Mouse (Mus musculus) kidney, postnatal 10 days (tissue): ENCODE measurements at regions not wholly inside any gene's neighbourhood (a gene's known extent, or its start where the extent isn't known, plus 50 kb on each side); places are given as distances from the start of the nearest gene placed in this dataset.

Experiments used
- DNase-seq: peaks from one replicate; pipeline ENCODE4 v3.0.0; 2021; ENCODE audit warnings: mixed read lengths

DNA sequence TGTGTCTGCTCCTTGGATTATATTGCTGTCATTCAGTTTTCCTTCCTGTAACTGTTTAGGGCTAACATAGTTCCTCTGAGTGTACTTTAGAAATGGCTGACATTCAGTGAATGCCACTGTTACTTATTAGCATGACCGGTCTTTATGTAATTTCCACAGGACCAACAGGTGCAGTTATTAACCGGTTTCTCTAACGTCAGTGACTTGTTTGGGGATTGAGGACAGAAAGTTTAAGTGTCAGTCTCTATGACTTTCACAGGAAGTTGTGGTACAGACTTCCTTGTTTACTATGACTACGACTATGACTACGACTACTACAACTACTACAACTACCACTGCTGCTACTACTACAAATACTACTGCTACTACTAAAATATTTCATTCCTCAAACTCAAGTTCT, 170.4 kb upstream of the Ptger4 start:
- no peak for DNase-seq

DNA sequence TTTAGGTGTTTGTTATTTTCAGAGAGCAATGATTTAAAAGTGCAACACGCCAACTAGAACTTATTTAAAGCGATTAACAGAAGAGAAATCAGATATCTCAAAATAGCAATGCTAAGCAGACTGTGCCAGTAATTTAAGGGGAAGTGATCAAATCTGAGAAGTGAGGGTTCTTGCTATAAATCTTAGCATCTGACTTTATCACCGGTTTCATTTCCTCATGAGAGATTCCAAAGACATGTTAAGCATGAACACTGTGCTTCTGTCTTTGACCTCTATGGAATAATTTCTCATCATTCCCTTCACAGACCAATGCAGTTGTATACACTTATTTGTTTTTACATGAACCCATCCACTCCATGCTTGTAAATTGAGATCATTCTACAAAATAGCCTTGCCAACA, 172.0 kb upstream of the Ptger4 start:
- no peak for DNase-seq

DNA sequence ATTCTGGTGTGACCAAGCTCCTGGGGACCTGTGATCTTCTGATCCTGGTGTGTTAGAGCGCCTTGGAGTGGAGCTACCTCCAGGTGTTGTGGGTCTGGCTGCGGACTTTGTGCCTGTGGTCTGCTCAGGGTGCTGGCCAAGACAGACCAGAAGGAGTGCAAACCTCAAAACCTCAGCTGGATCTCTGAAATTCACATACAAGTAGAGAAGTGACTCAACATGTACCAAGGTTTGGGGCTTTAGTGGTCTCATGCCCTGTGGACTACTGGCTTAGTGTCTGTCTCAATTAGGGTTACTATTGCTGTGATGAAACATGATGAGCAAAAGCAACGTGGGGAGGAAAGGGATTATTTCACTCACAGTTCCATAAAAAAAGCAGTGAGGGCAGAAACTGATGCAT, 182.7 kb upstream of the Ptger4 start:
- no peak for DNase-seq

DNA sequence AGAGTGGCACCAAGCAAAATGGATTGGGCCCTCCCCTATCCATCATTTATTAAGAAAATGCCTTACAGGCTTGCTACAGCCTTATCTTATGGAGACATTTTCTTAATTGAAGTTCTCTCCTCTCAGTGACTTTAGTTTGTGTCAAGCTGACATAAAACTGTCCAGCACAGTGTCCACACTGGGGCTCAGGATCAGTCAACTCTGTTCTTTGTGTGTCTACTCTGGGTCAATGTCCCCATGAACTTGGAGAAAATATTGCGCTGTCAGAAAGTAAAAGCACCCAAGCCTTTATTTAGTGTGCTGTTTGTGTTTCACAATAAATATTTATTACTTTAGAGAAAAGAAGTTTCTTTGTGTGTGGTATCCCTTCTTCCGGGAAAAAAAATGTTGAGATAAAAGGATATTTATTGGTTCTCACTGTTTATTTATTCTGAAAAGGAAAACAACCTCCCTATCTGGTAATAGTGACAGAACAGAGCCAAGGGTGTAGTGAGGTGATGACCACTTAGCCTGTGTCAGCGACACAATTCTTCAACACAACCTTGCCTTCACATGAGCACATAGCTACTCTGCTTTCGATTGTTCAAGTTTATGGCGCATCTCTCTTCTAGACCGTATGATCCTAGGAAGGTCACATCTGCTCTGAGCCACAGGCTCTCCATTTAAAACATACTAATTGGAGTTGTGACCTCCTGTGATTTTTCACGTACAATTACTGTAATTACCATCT, 183.5 kb upstream of the Ptger4 start:
- DNase-seq = peak; percentile 21

DNA sequence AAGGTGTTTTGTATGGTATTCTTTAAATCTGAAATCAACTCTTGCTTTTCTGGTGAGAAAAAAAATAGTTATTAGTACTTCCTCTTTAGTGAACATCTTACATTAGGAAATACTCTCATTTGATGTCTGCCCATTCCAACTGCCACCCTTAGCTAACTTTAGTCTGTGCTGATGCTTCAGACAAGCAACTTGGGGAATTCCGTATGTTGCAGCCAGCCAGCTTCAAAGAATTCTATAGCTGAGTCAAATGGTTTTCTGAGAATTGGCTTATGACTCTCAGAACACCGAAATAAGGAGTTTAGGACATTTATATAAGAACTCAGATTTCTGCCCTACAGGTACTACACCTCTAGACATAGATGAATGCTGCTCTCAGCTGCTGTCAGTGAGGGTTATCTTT, 188.0 kb upstream of the Ptger4 start:
- no peak for DNase-seq

DNA sequence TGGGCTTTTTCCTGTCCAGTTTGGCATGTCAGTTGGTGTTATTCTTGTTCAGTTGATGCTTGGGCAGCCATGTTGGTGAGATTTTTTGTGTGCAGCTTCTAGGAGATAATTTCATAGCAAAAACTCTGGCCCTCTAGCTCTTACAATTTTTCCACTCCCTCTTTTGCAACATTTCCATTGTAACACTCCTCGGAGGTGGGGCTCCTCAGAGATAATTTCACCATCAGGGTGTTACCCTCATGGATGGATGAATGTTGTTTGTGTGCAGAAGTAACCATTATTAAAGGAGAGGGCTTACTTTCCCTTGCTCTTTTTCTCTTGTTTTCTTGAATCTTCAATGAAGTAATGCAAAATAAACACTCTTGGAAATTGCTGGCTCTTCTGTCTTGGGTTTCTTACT, 193.0 kb upstream of the Ptger4 start:
- no peak for DNase-seq

DNA sequence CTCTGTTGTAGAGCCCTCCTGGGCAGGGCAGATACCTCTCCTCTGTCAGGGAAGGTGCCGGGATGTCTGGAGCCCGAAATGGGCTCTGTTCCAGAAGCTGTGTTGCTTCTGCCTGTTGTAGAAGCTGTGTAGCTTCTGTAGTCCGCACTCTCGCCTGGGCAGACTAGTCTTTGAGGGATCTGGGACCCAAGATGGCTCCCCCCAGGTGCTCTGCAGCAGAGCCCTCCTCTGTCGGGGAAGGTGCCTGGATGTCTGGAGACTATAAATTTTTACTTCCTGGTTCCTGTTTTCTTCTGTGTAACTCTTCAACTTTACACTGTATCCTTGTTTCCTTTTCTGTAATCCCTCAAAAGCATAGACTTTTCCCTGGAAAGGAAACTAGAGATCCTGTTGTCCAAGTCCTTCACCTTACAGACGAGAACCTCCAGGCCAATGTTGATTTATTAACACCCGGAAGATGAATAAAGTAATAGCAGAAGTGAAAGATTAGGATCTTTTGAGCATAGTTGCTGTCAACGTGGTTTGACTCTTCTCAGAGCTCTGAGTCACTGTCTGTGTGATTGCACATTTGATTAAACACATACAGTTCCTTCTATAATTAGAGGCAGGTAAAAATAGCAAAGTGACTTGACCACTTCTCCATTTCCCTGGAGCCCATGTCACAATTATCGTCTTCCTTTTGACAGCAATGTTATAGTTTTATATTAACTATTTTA, 202.2 kb upstream of the Ptger4 start:
- no peak for DNase-seq

DNA sequence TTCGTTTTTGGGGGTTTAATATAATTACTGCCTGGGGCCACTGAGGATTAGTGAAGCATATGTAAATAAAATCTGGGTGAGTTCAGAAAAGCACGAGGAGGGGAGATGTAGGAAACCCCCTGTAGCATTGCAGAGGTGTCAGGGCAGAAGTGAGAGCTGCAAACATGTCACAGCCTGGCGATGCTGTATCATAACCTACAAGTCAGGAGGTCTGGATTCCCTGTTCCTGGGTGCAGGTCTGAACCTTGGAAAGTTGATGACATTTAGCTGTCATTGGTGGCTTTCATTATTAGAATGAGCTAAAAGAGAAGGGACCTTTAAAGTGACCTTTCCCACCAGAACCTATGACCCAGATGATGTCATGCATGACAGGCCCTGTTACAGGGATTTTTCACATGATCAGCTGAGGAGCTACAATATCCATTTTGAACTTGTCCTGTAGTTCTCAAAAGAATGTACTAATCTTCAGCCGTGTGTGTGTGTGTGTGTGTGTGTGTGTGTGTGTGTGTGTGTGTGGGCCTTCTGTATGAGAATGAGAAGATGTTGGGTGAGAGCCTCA, 202.8 kb upstream of the Ptger4 start:
- no peak for DNase-seq

DNA sequence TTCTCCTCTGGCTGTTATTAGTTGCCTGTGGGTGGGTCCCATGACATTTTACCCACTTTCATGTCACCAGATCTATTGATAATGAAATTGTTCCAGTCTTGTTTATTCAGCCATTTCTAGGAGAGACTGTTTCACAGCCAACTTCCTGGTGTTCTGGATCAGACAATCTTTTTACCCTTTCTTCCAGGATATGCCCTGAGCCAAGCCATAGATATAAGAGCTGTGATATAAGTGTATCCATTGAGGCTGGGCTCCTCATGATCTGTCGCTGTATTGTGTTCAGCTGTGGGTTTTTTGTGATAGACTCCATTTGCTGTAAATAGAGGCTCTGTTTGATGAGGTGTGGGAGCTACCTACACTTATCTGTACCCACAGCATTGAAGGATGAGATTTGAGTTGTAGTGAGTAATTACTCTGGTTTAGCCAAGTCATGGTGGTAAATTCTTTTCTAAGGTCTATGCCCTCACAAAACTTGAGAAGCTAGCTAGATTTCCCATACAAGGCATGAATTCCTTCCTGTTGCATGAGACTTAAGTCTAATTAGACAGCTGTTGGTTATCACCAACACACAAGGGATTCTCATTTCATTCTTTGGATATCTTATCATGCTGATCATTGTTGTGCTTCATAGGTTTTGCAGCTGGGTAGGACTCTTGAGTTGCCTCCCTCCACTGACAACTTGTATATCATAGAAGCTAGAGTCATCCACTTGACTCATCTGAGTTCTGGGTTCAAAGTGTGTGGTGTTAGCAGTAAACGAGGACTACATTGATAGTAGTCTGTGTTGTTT, 203.9 kb upstream of the Ptger4 start:
- DNase-seq = no peak

DNA sequence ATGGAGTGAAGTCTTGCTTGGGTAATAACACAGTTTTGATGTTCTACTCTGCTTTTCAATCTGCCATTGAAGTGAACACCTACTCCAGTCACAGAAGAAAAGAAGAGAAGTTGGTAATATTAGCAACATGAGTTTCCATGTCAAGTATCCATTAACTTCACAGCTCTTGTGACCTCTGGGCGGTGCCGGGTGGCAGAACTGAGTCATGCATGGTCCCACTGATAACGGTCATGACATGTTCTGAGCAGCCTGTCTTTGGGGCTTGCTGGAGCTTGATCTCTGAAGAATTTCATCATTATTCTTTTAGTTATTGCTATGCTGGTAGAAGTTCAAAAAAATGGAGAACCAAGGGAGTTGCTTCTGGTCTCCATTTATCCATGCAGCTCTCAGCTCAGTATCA, 215.1 kb upstream of the Ptger4 start:
- no peak for DNase-seq

DNA sequence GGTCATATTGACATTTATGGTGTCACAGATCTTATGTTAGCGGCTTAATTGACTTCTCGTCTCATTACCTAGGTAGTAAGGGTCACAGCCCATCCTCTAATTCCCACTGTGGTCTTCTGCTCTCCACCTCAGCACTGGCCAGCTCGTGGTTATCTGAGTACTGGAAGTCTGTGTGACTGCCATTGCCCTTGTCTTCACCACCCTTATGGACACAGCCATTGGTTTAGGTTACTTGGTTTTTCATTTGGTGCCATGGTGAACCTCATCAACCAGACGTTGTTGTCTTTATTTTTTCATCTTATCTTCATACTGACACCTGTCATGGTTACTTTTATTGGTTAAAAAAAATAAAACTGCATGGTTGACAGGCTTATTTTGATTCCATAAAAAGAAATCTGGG, 215.6 kb upstream of the Ptger4 start:
- DNase-seq = no peak

DNA sequence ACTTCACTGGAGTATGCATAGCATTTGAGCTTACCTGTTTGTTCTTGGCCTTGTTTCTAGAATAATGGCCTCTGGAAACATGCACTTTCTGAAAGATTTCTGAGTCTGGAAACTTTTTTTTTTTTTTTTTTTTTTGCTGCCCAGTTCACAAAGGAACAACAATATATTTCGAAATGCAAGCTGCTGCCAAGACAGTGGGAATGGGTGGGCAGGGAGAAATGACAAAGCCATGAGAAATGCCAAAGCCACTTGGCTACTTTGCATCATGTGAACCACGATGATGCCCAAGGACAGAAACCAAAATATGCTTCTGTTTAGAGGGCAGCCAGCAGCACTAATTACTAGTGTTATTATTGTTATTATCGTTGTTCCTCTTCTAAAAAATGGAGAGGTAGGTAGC, 218.7 kb upstream of the Ptger4 start:
- no peak for DNase-seq

DNA sequence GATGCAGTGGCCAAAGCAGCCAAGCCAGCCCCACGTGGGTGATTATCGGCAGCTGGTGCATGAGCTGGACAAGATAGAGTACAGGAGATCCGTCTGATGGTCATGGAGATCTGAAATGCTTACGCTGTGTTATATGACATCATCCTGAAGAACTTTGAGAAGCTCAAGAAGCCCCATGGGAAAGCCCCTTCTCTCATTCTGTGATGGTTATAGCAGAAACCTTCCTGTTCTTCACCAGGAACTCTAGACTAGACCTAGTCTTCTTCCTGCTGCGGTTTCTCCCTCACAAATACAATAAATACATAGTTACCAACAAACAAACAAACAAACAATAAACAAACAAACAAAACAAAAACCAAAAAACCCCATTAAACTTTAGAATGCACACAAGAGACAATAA, 220.7 kb upstream of the Ptger4 start:
- no peak for DNase-seq

DNA sequence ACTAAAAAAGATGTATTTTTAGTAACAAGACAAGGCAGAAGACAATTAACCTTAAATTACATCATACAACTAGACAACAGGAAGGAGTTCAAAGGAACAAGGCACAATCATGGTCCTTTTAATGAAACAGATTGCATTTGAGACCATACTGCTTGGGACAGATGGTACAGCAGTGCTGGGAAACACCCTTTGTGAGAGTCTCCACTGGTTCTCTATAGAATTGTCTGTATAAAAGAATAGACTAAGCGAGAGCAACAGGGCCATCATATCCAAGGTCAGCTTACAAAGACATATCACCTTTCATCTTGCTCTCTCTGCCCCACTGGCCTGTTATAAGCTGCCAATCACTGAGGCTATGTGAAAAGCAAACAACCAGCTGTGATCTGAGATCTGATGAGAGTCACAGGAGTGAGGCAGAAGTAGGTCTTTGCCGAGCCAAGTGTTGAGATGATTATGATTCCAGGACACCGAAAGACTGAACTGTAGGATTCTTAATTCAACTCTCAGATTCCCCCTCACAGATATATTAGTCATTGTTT, 224.6 kb upstream of the Ptger4 start:
- no peak for DNase-seq

DNA sequence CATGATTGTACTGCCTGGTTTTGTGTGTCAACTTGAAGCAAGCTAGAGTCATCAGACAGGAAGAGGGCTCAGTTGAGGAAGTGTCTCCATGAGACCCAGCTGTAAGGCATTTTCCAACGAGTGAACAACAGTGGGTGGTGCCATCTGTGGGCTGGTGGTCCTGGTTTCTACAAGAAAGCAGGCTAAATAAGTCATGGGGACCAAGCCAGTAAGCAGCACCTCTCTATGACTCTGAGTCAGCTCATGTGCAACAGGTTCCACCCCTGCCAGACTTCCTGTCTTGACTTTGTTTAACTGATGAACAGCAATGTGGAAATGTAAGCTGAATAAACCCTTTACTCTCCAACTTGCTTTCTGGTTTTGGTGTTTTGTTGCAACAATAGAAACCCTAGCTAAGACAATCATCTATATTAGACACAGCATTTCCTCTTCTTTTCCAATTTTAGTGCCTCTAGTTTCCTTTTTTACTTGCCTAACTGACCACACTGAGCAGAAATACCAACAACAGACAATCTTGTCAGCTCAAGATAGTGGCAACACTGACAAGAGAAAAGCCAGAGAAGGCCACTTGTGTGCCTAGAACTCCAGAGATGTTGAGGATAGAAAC, 231.5 kb upstream of the Ptger4 start:
- no peak for DNase-seq

DNA sequence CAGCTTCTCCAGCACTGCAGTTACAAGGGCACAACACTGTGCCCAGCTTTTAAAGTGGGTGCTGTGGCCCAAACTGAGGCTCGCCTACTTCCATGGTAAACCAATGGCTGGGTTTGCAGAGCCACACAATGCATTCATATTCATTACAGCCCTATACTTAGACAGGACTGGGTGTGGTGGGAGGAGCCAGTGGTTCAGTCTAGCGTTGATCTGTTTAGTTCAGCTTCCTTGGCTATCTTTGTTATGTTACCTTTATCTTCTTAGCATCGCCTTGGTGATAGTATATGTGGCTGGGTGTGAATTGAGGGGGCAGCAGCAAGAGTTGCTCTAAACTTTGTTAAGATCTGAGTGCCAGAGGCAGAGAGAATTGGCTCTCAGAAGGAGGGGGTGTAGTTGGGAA, 249.3 kb upstream of the Ptger4 start:
- DNase-seq = no peak

DNA sequence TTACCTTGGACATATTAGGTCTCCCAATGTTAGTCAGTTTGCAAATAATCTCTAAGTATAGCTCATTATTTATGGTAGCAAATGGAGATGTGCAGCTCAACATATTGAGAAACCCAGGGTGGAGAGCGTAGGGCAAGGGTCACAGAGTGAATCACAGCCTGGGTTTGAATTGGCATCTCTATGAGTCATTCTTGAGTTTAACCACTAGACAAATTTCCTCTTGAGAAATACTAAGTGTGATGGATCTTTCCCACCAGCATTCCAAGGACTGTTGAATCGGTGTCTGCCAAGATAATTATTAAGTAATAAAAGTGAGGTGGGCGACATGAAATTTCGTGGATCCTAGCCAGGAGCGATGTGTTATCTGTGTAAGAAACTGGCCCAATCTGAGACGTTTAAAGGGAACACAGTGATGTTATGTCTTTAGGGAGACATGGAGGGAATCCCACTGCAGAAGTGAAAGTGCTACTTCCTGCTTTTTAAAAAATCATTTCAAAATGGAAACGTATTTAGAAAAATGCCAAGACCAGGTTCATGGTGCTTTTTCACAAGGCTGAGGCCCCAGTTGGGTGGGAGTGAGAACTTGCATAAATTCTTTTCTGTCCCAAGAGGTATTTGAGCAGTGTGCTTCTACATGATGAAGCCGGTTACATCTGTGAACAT, 251.3 kb upstream of the Ptger4 start:
- no peak for DNase-seq

DNA sequence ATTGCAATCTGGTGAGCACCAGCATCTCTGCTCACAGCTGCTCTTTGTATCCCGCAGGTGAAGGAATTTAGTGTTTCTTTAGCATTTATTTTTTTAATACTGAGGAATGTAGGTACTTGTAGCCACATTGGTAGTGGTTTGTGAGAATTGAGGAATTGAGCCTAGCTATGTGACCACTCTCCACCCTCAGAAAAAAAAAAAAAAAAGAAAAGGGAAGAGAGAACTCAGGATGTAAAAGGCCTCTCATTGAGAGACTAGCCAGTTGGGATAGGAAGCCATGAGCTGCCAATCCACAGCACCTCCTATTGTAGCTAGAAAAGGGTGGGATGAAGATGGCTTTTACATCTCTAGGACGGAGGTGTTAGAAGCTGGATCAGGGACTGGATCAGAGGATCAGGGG, 252.0 kb upstream of the Ptger4 start:
- DNase-seq = no peak

DNA sequence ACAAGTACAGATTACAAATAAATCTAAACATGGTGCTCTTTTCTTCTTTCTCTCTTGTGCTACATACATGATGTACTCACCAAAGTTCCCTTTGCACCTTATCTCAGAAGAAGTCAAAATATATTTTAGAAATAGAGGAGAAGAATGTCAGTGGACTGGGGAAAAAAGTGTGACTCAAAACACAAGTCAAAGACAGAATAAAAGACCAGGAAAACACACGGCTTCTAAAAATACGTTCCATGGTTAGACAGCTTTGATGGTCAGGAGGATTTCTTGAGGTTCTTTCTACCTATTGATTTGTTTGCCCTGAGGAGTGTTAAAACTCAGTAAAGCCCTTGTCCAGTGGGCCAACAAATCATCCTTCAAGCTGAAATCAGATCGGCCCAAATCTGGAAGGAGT, 260.5 kb upstream of the Ptger4 start:
- no peak for DNase-seq

DNA sequence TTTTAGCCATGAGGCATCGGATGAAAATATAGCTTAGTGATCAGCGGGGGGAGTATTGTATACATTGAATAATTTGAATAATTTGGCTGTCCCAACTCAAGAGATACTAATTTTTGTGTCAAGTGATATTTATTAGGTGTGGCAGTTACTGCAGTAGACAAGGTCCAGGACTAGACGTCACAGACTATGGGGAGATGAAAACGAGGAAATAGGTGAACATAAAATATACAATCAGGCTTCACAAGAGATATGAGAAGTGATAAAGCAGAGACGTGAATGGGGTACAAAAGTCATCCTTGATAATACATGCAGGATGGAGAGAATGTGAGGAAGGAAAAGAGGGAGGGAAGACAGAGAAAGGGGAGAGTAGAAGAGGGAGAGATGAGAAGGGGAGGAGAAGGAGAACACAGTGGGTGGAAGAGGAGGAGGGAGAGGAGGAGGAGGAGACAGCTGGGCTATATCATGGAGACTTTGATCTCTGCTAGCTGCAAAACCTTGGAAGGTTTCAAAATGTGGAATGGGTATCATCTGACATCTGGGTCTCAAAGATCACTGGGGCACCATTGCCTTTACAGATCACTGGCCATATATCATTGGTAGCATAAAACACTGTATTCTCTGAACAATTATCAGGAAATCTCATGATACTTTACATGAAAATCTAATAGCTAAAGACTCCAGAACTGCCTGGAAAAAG, 263.0 kb upstream of the Ptger4 start:
- DNase-seq = no peak

DNA sequence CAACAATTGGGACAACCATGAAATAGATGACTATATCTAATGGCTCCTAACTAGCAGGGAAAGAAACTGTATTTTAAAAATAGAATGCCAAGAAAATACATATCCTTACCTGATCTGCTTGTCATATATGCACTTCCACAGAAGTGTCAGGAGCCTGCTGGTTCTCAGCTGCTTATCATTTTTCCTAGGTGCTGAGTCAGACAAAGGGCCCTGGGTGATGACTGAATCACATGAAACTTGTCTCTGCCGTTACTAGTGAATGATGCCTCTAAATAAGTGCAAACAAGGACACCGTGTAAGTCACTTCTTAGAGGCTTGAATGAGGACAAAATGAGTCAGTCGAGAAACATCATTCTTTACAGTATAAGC, 263.5 kb upstream of the Ptger4 start:
- no peak for DNase-seq

DNA sequence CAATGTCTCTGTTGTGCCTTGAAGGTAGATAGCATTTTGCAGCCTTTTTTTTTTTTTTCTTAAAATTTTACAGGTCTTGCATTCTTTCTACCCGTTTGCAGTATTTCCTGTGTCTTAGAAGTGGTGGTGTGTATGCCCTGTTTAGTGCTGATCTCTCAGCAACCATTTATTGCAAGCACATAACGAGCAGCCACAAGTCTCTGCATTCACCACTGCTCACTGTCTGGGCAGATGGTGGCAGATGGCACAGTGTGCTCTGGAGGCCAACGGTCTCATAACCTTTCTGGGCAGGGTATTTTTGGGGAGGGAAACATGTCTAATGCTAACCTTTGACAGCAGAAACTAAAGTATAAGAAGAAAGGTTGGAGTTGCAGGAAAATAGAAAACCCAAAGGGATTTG, 266.1 kb upstream of the Ptger4 start:
- no peak for DNase-seq
